Mouse (Mus musculus) forebrain, postnatal 0 days (tissue): ENCODE results near the gene Uhrf1bp1l. TPM values are rescaled to one million over a fixed set of nuclear protein-coding genes. Genes with fewer than 3 reads are reported as not detected.

ENCODE experiments used
- ATAC-seq: fragments of 200-750 bp; cut with Nextera tagmentation; 2 replicates; pipeline ENCODE4 v1.8.0; 2017; ENCODE audit warnings: mild to moderate bottlenecking, moderate library complexity
- DNase-seq: peaks from one replicate; pipeline ENCODE4 v3.0.0-alpha.2; 2015
- H3K27ac ChIP-seq: fragments of 300-500 bp; sonication (generic); 2 replicates; pipeline ENCODE4 v1.5.1; 2014; ENCODE audit warnings: low read depth, mild to moderate bottlenecking, antibody characterized with exemption, low read length, moderate library complexity, mixed read lengths
- H3K27me3 ChIP-seq: fragments of 300-500 bp; sonication (generic); 2 replicates; pipeline ENCODE4 v1.6.1; 2014; ENCODE audit warnings: mild to moderate bottlenecking, low read length, mixed read lengths; ENCODE audit not compliant: insufficient read depth
- H3K36me3 ChIP-seq: fragments of 300-500 bp; sonication (generic); 2 replicates; pipeline ENCODE4 v1.6.1; 2014; ENCODE audit warnings: mild to moderate bottlenecking, moderate library complexity; ENCODE audit not compliant: insufficient read depth
- H3K4me1 ChIP-seq: fragments of 300-500 bp; sonication (generic); 2 replicates; pipeline ENCODE4 v1.6.1; 2014; ENCODE audit warnings: antibody characterized with exemption; ENCODE audit not compliant: insufficient read depth
- H3K4me2 ChIP-seq: fragments of 300-500 bp; sonication (generic); 2 replicates; pipeline ENCODE4 v1.6.1; 2014; ENCODE audit warnings: low read depth, mild to moderate bottlenecking, moderate library complexity
- H3K4me3 ChIP-seq: fragments of 300-500 bp; sonication (generic); 2 replicates; pipeline ENCODE4 v1.5.1; 2014; ENCODE audit warnings: low read depth, low read length, mixed read lengths
- H3K9ac ChIP-seq: fragments of 300-500 bp; sonication (generic); 2 replicates; pipeline ENCODE4 v1.6.1; 2014; ENCODE audit warnings: mild to moderate bottlenecking
- H3K9me3 ChIP-seq: fragments of 300-500 bp; sonication (generic); 2 replicates; pipeline ENCODE4 v1.6.1; 2016; ENCODE audit warnings: low read length
- CTCF ChIP-seq: sonication (generic); IDR thresholded peaks from 2 replicates; pipeline ENCODE4 v1.5.1; 2016; ENCODE audit warnings: antibody characterized with exemption, control low read depth, low read depth
- WGBS: fragments of 180-500 bp; shearing (Covaris S2); extraction: QIAGEN DNeasy Blood & Tissue Kit; methylation state at CpG from one replicate; pipeline ENCODE4 v1.1.7; 2014; 5-methylcytosine and 5-hydroxymethylcytosine counted together
- polyA plus RNA-seq: library from polyadenylated mRNA; unstranded; fragments of >200 nt; fragmentation: Nextera tagmentation; extraction: Ambion mirVana; gene quantifications from 2 replicates; pipeline ENCODE4 v1.2.1, GENCODE M21; 2015
- total RNA-seq: library from RNA; depleted of rRNA; stranded (reverse); fragments of >200 nt; gene quantifications from 2 replicates; pipeline ENCODE4 v1.2.3, GENCODE M21; 2014; rRNA removed

Uhrf1bp1l gene
- total and polyA plus RNA-seq, 2 experiments from 2014 or later = 30.2 to 39.4 TPM

DNA sequence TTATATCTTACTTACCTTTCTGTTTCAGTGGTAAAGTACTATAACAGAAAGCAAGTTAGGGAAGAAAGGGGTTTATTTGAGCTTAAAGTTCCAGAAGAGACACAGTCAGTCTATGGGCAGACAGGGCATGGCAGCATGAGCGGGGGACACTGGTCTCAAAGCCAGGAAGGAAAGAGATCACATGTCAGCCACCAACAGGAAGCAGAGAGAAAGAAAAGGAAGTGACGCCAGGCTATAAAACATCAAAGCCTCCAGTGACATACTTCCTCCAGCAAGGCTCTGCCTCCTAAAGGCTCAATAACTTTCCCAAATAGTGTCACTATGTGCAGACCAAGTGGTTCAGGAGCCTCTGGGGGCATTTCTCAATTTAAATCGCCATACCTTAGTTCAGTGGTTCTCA lies 124.0 kb downstream of the Uhrf1bp1l start:
- H3K27me3 ChIP-seq = no peaks in the 10 kb centered on the region

More for the DNA sequence above, 124.0 kb downstream of the Uhrf1bp1l start:
- H3K36me3 ChIP-seq = no peaks in the 10 kb centered on the region
- H3K9me3 ChIP-seq = no peaks in the 10 kb centered on the region
- no peak for TF ChIP-seq CTCF
- WGBS = 85% methylated on average over 3 of the region's 3 CpGs
- H3K9ac ChIP-seq = no peak overlapping the region
- H3K4me2 ChIP-seq = no peak overlapping the region
- H3K4me3 ChIP-seq = no peak overlapping the region
- no peaks in the 10 kb centered on the region for H3K4me1 ChIP-seq
- DNase-seq = no peak
- H3K27ac ChIP-seq = no peak overlapping the region
- no peak for ATAC-seq

Other genes with a start within 250 kb of the Uhrf1bp1l start
- gene Nr1h4, start 211.4 kb upstream of the Uhrf1bp1l start, total RNA-seq = 0.08 TPM in 1 of 2 replicates, not detected in the other
- 0.11 TPM in 1 of 2 replicates, not detected in the other for gene Nr1h4, start 211.4 kb upstream of the Uhrf1bp1l start, polyA plus RNA-seq
- gene Slc17a8, start 123.7 kb upstream of the Uhrf1bp1l start, total RNA-seq = 1.4 and 2.3 TPM in 2 replicates
- gene Slc17a8, start 123.7 kb upstream of the Uhrf1bp1l start, polyA plus RNA-seq = 0.24 and 0.50 TPM in 2 replicates
- gene Scyl2, start 58.7 kb upstream of the Uhrf1bp1l start, total RNA-seq = 39.9 and 43.9 TPM in 2 replicates
- 3.1 and 5.9 TPM in 2 replicates for gene Scyl2, start 58.7 kb upstream of the Uhrf1bp1l start, polyA plus RNA-seq
- 46.9 and 48.8 TPM in 2 replicates for gene Actr6, start 12.7 kb upstream of the Uhrf1bp1l start, total RNA-seq
- 67.9 and 78.1 TPM in 2 replicates for gene Actr6, start 12.7 kb upstream of the Uhrf1bp1l start, polyA plus RNA-seq
- 133 and 145 TPM in 2 replicates for gene Anks1b, start 128.5 kb downstream of the Uhrf1bp1l start, total RNA-seq
- 81.5 and 120 TPM in 2 replicates for gene Anks1b, start 128.5 kb downstream of the Uhrf1bp1l start, polyA plus RNA-seq